Mouse (Mus musculus) neural tube, embryonic 13.5 days (tissue): Measurements from ENCODE around the gene Whrn. TPM values are rescaled to one million over a fixed set of nuclear protein-coding genes. Genes with fewer than 3 reads are reported as not detected.
A peak's percentile ranks its signal among the peaks of the same experiment; 100 is the strongest.

ENCODE experiments used
- ATAC-seq: fragments of 200-750 bp; cut with Nextera tagmentation; 2 replicates; pipeline ENCODE4 v1.8.0; 2017; ENCODE audit warnings: low read depth, mild to moderate bottlenecking, moderate TSS enrichment, moderate library complexity
- H3K27ac ChIP-seq: fragments of 300-500 bp; sonication (generic); replicated peaks from 2 replicates; pipeline ENCODE4 v1.5.1; 2015; ENCODE audit warnings: moderate library complexity, mild to moderate bottlenecking, inconsistent platforms
- H3K27me3 ChIP-seq: fragments of 300-500 bp; sonication (generic); 2 replicates; pipeline ENCODE4 v1.6.1; 2015; ENCODE audit warnings: mild to moderate bottlenecking, inconsistent platforms
- H3K36me3 ChIP-seq: fragments of 300-500 bp; sonication (generic); 2 replicates; pipeline ENCODE4 v1.6.1; 2015; ENCODE audit warnings: mild to moderate bottlenecking, inconsistent platforms
- H3K4me1 ChIP-seq: fragments of 300-500 bp; sonication (generic); replicated peaks from 2 replicates; pipeline ENCODE4 v1.6.1; 2015; ENCODE audit warnings: inconsistent platforms
- H3K4me2 ChIP-seq: fragments of 300-500 bp; sonication (generic); 2 replicates; pipeline ENCODE4 v1.6.1; 2015; ENCODE audit warnings: inconsistent platforms, mild to moderate bottlenecking, moderate library complexity
- H3K4me3 ChIP-seq: fragments of 300-500 bp; sonication (generic); 2 replicates; pipeline ENCODE4 v1.5.1; 2015; ENCODE audit warnings: mild to moderate bottlenecking, inconsistent platforms
- H3K9ac ChIP-seq: fragments of 300-500 bp; sonication (generic); 2 replicates; pipeline ENCODE4 v1.6.1; 2015; ENCODE audit warnings: moderate library complexity, mild to moderate bottlenecking, inconsistent platforms
- H3K9me3 ChIP-seq: fragments of 300-500 bp; sonication (generic); 2 replicates; pipeline ENCODE4 v1.6.1; 2016; ENCODE audit warnings: inconsistent platforms
- WGBS: fragments of 180-500 bp; shearing (Covaris S2); methylation state at CpG from one replicate; pipeline ENCODE4 v1.1.7; 2015; 5-methylcytosine and 5-hydroxymethylcytosine counted together
- polyA plus RNA-seq: library from polyadenylated mRNA; unstranded; fragments of >200 nt; fragmentation: Nextera tagmentation; extraction: Ambion mirVana; gene quantifications from 2 replicates; pipeline ENCODE4 v1.2.1, GENCODE M21; 2015

Gene Whrn
- 4.2 and 5.6 TPM in 2 replicates for polyA plus RNA-seq

DNA sequence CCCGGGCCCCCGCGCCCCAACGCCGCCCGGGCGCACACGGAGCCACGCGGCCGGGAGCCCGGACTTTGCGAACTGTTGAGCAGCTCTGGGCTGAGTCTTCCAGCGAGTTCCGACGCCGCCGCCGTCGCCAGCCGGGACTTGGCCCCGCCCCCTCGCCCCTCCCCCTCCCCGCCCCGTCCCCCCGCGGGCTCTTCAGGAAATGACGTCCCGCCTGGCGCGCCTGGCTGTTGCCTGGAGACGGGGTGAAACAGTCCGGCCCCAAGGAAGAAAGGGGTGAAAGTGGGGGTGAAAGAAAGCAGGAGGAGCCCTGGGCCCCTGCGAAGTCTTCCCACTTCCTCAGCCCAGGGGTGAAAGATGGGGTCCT is at the start of gene Whrn:
Whrn (minus strand) TSS at position 77 of the 364 bp plus-strand sequence.
- Histone ChIP-seq H3K4me1 (peaks cover 47% of the 10 kb centered on the region), H3K9ac (peak within 1 kb of the TSS; percentile 73), H3K4me3 (peak within 1 kb of the TSS; percentile 68), H3K36me3 (no peaks in the 10 kb centered on the region), H3K4me2 (peak within 1 kb of the TSS; percentile 87), H3K9me3 (no peaks in the 10 kb centered on the region), H3K27me3 (peaks cover 12% of the 10 kb centered on the region; the same call in 1 of the 2 replicates), H3K27ac (no peak within 1 kb of the TSS)
- WGBS, result under 1% methylated on average over 32 of the region's 34 CpGs
- ATAC-seq, result peak; percentile 76

- Histone ChIP-seq H3K27ac (peak overlapping the region; percentile 88), H3K4me1 (peaks cover 37% of the 10 kb centered on the region), H3K4me3 (peak overlapping the region; percentile 88), H3K9ac (peak overlapping the region; percentile 94), H3K9me3 (no peaks in the 10 kb centered on the region), H3K4me2 (peak overlapping the region; percentile 83), H3K36me3 (peaks cover 20% of the 10 kb centered on the region), H3K27me3 (no peaks in the 10 kb centered on the region)
- ATAC-seq, result no peak
- WGBS, result 16% methylated on average over 26 of the region's 26 CpGs
These were observed 49.6 kb upstream of the Whrn start for GRCm38 (mm10) chr4:63545231-63545958.

- H3K9ac ChIP-seq, result peak within 1 kb of the TSS; percentile 94
- peak within 1 kb of the TSS; percentile 83 for H3K4me2 ChIP-seq
- no peaks in the 10 kb centered on the region for H3K27me3 ChIP-seq
- peak within 1 kb of the TSS; percentile 88 for H3K27ac ChIP-seq
- H3K9me3 ChIP-seq, result no peaks in the 10 kb centered on the region
- WGBS, result under 1% methylated on average over 38 of the region's 57 CpGs
- peaks cover 18% of the 10 kb centered on the region for H3K36me3 ChIP-seq
- ATAC-seq, result peak; percentile 96
- peaks cover 37% of the 10 kb centered on the region for H3K4me1 ChIP-seq
- peak within 1 kb of the TSS; percentile 88 for H3K4me3 ChIP-seq
These were observed 48.9 kb upstream of the Whrn start, which contains the start of gene Atp6v1g1 for GRCm38 (mm10) chr4:63544494-63545230. Atp6v1g1 (plus strand) TSS chr4:63544772.

DNA sequence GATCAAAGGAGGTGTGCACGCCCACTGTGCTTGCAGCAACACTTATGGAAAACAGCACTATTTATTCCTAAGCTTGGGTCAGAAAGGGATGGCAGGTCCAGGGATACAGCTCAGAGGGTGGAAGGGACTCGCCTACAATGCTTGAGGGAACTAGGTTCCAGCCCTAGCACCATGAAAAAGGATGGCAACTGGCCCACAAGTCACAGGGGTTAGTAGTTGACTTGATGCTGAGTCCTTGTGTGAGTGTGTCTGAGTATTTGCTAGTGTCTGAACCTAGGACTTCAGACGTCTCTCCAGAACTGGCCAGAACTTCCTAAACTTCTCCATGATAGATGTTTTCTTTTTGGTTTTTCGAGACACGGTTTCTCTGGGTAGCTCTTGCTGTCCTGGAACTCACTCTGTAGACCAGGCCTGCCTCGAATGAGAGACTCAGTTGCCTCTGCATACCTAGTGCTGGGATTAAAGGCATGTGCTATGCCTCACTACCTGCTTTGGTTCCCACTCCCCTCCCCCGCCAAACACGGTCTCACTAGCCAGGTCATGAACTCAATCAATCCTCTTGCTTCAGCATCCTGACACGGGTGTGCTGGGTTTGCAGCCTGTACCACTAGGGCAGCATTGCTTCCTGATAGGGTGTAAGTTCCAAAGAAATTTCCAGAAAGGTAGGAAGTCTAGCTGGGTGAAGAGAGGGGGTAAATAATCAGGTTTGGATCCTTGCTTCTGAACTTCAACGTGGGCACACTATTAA is 48.1 kb upstream of the Whrn start:
- H3K9me3 ChIP-seq, result no peaks in the 10 kb centered on the region
- H3K27ac ChIP-seq, result peak overlapping the region; percentile 88
- no peaks in the 10 kb centered on the region for H3K27me3 ChIP-seq
- H3K9ac ChIP-seq, result peak overlapping the region; percentile 6; the same call in 1 of the 2 replicates
- H3K4me3 ChIP-seq, result peak overlapping the region; percentile 88
- peak overlapping the region; percentile 83 for H3K4me2 ChIP-seq
- WGBS, result 55% methylated on average over 10 of the region's 10 CpGs
- peaks cover 11% of the 10 kb centered on the region for H3K36me3 ChIP-seq
- peaks cover 37% of the 10 kb centered on the region for H3K4me1 ChIP-seq
- ATAC-seq, result peak; percentile 68

DNA sequence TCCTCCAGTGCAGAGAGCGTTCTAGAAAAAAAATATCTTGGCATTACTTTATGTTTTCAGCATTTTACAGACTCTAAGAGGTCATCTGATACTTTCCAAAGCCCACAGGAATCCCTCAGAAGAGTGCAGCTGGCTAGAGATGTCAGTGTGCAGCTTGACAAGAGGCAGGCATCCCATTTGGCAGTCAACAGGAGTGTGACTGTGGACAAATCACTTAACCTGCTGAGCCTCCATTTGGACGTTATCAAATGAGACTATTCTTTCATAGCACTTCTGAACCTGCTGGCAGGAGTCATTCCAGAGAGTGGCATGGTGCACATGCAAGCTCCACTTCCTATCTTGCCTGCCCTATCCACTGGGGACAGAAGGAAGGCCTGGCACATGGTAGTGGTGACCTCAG is 46.4 kb upstream of the Whrn start:
- Histone ChIP-seq H3K4me2 (no peak overlapping the region), H3K4me1 (peaks cover 34% of the 10 kb centered on the region), H3K4me3 (no peak overlapping the region), H3K27me3 (no peaks in the 10 kb centered on the region), H3K36me3 (no peaks in the 10 kb centered on the region), H3K9me3 (no peaks in the 10 kb centered on the region), H3K27ac (no peak overlapping the region), H3K9ac (no peak overlapping the region)
- ATAC-seq, result no peak
- WGBS, result 69% methylated on average over 2 of the region's 2 CpGs

- H3K9me3 ChIP-seq, result no peaks in the 10 kb centered on the region
- H3K27ac ChIP-seq, result no peak overlapping the region
- H3K9ac ChIP-seq, result no peak overlapping the region
- ATAC-seq, result no peak
- H3K27me3 ChIP-seq, result no peaks in the 10 kb centered on the region
- H3K36me3 ChIP-seq, result no peaks in the 10 kb centered on the region
- no peak overlapping the region for H3K4me2 ChIP-seq
- H3K4me3 ChIP-seq, result no peak overlapping the region
- peaks cover 9% of the 10 kb centered on the region; the same call in 1 of the 2 replicates for H3K4me1 ChIP-seq
- WGBS, result 78% methylated on average over 4 of the region's 4 CpGs
These were observed 41.8 kb upstream of the Whrn start for GRCm38 (mm10) chr4:63537602-63538001.

DNA sequence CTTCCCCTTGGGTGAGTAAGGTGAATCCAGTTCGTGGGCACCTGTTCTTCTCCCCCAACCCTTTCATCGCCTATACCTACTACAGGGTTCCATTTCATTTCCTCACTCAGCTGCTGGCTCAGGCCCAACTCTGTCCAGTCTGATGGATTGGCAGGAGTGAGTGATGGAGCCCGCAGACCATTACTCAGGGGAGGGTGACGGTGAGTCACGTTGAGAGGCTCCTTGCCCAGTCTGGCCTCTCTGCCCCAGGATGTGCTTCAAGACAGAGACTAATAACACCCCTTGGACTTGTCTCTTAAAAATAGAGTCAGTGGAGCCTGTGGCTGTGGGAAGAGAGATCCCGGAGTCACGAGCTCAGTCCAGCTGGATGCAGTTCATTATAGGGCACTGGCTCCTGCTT is 34.6 kb upstream of the Whrn start:
- Histone ChIP-seq H3K4me1 (no peaks in the 10 kb centered on the region), H3K27me3 (no peaks in the 10 kb centered on the region), H3K4me3 (no peak overlapping the region), H3K36me3 (no peaks in the 10 kb centered on the region), H3K4me2 (no peak overlapping the region), H3K27ac (no peak overlapping the region), H3K9me3 (no peaks in the 10 kb centered on the region), H3K9ac (no peak overlapping the region)
- 72% methylated on average over 7 of the region's 7 CpGs for WGBS
- ATAC-seq, result no peak

GRCm38 (mm10) chr4:63528946-63529345 is 33.2 kb upstream of the Whrn start:
- Histone ChIP-seq H3K4me2 (no peak overlapping the region), H3K9ac (no peak overlapping the region), H3K4me1 (no peaks in the 10 kb centered on the region), H3K9me3 (no peaks in the 10 kb centered on the region), H3K4me3 (no peak overlapping the region), H3K27ac (no peak overlapping the region), H3K36me3 (no peaks in the 10 kb centered on the region), H3K27me3 (no peaks in the 10 kb centered on the region)
- ATAC-seq, result no peak
- WGBS, result 65% methylated on average over 6 of the region's 6 CpGs

GRCm38 (mm10) chr4:63525514-63525913 is 29.7 kb upstream of the Whrn start:
- Histone ChIP-seq H3K27ac (no peak overlapping the region), H3K9ac (no peak overlapping the region), H3K4me1 (no peaks in the 10 kb centered on the region), H3K4me2 (no peak overlapping the region), H3K4me3 (no peak overlapping the region), H3K36me3 (no peaks in the 10 kb centered on the region), H3K27me3 (no peaks in the 10 kb centered on the region), H3K9me3 (no peaks in the 10 kb centered on the region)
- 74% methylated on average over 8 of the region's 8 CpGs for WGBS
- no peak for ATAC-seq

- WGBS, result 83% methylated on average over 2 of the region's 2 CpGs
- no peaks in the 10 kb centered on the region for H3K9me3 ChIP-seq
- no peak overlapping the region for H3K4me3 ChIP-seq
- H3K27ac ChIP-seq, result no peak overlapping the region
- no peaks in the 10 kb centered on the region for H3K36me3 ChIP-seq
- no peaks in the 10 kb centered on the region for H3K27me3 ChIP-seq
- H3K9ac ChIP-seq, result no peak overlapping the region
- no peak overlapping the region for H3K4me2 ChIP-seq
- ATAC-seq, result no peak
- no peaks in the 10 kb centered on the region for H3K4me1 ChIP-seq
These were observed 26.1 kb upstream of the Whrn start for GRCm38 (mm10) chr4:63521813-63522419.

- Histone ChIP-seq H3K36me3 (no peaks in the 10 kb centered on the region), H3K9ac (no peak overlapping the region), H3K4me2 (no peak overlapping the region), H3K9me3 (no peaks in the 10 kb centered on the region), H3K27ac (no peak overlapping the region), H3K4me1 (no peaks in the 10 kb centered on the region), H3K4me3 (no peak overlapping the region), H3K27me3 (no peaks in the 10 kb centered on the region)
- 89% methylated on average over 5 of the region's 5 CpGs for WGBS
- no peak for ATAC-seq
These were observed 19.2 kb upstream of the Whrn start for GRCm38 (mm10) chr4:63515021-63515420.
